Mouse (Mus musculus): Measurements from ENCODE around the gene Ccdc157. TPM values are rescaled to one million over a fixed set of nuclear protein-coding genes. Genes with fewer than 3 reads are reported as not detected.
A peak's percentile ranks its signal among the peaks of the same experiment; 100 is the strongest.
"Not testable (repeated sequence)": the region's sequence is repeated elsewhere in the genome, so short reads cannot be mapped to it uniquely, and the experiment has no call there.

The Ccdc157 gene
- 1 to 10 TPM; 3.5 to 5.2 TPM for total RNA-seq (2021)
- long read RNA-seq, experiment 1, result 0 reads
- long read RNA-seq, experiment 2, partial matches to known transcripts, result 0 of 1 reads
- long read RNA-seq, experiment 2, other reads (novel, unspliced or antisense), result 1 of 1 reads

DNA sequence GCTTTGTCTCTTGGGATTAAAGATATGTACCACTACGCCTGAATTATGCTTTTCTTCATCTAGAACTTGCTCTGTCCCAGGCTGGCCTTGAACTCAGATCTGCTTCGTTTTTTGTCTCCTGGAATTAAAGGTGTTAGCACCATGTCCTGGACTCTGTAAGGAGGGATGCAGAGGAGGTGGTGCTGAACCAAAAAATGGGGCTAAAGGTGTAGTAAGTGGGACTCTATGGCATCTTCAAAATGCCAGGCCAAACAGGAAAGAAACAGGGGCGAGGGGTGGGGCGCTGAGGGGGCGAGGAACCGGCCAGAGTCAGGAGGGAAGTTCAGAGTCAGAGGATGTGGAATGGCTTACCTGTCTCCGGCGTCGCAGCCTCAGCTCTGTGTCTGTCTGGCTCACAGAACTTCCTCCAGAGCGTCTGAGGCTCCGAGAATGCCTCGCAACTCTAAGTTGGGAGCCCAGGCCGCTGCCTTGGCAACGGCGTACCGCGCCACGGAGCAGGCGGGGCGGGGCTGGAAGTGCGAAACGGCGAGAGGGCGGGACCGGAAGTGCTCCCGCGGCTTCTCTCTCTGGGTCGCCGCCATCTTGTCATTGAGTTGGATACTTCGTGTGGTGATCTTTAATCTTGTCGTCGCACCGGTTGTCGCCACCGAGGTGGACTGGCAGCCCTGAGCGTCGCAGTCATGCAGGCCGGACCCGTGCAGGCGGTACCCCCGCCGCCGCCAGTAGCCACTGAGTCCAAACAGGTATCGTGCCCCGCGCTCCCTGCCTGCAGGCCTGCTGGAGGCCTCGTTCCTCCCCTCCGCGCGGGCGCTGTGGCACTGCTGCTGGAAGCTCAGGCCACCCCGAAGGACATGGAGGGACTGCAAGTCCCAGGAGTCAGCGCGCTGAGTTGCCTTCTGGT is at the start of gene Ccdc157, which contains the start of gene Sf3a1:
Ccdc157 (minus strand) TSS at position 486 of the 901 bp plus-strand sequence.
Sf3a1 (plus strand) TSS at position 543 of the 901 bp plus-strand sequence.
- peak; percentile 96 for DNase-seq

GRCm38 (mm10) chr11:4209556-4209955 is 49.5 kb upstream of the Ccdc157 start:
- no peak for DNase-seq

GRCm38 (mm10) chr11:4207655-4208054 is 47.6 kb upstream of the Ccdc157 start:
- DNase-seq, result no peak

DNA sequence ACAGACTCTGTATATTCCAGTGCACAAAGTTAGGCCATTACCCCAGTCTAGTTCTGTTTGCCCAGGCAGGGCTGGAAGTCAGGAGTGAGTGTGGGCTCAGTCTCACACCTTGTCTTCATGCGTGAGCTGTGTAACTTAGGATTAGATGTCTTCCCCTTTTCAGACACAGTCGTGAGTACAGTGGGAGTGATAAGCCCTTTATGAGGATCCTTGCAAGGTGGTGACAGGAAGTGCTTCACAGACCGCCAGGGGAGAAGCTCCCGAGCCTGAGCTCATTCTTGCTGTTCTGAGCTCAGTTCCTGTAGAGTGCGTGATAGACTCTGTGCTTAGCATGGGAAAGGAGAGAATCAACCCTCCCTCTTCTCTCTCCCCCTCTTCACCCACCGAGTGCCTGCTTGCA is 46.5 kb upstream of the Ccdc157 start:
- no peak for DNase-seq

GRCm38 (mm10) chr11:4205951-4206350 is 45.9 kb upstream of the Ccdc157 start:
- DNase-seq, result no peak

DNA sequence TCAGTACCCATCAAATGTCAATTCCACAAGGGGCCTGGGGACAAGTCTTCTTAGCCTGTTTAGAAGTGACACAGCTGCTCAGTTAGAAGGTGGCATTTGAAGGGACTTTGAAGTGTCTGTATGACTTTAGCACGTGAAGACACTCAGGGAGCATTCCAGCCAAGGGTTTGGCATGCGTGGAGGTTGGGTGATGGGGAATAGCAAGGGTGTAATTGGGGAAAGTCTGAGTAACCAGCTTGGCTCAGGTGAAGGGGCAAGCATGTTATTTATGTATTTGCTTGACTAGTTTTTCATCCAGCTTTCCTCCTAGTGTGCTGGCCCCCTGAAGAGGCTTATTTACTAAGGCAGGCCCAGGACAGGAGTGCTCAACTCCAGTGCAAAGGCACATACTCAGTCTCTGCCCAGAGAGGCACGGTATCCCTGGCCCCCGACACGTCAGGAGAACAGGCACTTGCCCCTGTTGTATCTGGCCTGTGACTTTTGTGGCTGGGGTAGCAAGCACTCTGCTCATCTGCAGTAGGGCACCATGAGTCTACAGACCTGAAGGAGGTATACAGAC is 45.1 kb upstream of the Ccdc157 start:
- no peak for DNase-seq

DNA sequence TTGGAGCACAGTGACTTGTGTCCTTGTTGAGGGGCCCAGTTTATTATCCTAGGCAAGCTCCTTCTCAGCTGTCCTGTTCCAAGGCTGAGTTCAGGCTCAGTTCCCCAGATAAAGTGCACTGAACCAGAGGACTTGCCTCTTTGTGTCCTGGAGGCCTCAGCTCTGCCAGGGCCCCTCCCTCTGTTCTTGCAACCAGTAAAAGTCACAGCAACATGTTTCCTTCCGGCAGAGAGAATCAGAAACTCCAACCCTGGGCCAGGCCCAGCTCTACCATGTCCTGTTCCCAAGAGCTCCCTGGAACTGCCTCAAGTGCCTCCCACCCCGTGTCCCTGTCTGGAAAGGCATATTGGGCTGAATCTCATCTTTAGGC is 43.6 kb upstream of the Ccdc157 start:
- DNase-seq, result peak; percentile 87 to 95

DNA sequence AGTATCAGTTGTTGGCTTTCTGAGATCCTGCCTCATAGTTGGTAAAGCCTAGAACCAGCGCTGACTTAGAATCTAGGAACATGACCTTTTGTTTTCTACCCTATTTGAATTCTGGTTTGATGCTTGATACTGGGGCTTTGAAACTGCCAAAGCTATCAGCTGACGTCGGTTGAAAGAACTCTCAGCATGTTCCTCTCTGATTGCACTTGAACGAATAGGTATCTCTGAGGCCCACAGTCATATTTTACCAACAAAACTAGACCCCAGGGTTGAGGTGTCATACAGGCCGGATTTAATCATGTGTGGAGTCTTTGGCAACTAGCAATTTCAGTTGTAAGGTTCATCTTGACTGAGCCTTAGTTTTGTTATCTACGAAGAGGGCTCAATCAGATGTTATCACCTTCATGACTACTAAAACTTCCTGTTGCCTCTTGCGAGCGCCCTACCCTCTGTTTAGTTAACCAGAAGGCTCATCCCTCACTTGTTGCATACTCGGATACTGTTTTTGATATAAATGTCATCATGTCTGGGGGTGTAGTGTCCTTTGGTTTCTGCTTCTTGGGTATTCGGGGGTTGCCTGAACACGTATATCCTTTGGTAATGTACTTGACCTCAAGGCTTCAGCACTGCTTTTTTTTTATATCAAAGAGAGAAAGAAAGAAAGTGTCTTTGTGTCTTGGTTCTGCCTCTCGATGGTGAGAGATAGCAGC is 43.1 kb upstream of the Ccdc157 start:
- no peak for DNase-seq

GRCm38 (mm10) chr11:4201981-4202700 is 42.0 kb upstream of the Ccdc157 start:
- DNase-seq, result peak in 1 of 2 experiments; percentile 22

DNA sequence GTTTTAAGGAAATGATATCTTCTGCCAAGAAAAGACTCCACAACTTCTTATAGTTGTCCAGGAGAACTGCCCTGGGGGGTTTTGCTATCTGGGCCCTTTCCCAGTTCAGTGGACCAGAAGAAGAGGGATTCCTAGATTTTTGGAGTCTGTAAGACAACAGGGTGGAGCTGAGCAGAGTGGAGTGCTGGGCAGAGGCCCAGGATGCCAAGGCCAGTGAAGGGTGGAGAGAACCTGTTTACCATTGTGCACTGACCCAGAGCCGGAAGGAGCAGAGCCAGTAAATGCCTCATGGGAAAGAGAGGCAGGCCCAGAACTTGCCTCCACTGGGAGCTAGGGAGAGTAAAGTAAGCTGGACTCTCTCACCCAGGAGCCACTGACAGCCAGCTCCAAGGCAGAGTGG is 37.6 kb upstream of the Ccdc157 start:
- DNase-seq, result peak in 1 of 2 experiments; percentile 57

DNA sequence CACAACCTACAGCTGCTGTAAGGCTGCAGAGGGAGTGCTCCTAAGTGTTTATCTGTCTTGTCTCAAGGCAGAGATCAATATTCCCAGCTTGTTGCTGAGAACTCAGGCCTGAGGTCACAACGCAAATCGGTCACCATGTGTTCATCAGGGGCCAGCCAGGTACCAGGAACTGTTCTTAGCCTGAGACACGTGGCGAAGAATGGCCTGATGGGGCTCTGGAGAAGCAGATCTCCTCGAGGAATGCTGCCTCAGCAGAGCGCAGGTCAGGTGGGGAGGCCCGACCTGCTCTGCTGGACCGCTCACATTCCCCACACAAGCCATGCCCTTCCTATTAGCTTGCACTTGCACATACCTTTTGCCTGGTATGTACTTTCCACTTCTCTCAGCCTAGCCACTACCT is 36.5 kb upstream of the Ccdc157 start:
- DNase-seq, result no peak

DNA sequence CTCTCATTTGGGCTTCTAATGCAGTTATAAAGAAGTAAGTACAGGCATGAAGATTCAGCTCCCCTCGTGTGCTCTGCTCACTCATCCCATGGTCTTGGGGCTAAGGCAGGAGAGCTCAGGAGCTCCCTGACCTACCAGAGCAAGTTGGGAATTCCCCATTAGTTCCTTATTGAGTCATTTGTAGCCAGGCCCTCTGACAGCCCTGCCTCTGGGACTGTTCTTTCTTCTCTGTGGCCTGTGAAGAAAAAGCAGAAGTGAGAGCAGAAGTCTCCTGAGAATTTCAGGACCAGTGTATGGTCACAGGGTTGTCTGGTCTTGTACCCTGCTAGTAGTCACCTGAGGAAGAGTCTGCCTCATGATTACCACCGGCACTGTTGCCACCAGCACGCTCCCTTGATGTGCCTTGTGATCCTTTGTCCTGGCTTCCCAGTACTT is 35.5 kb upstream of the Ccdc157 start:
- DNase-seq, result peak in 1 of 2 experiments; percentile 66

- DNase-seq, result no peak
Measured at GRCm38 (mm10) chr11:4193420-4193819, 33.3 kb upstream of the Ccdc157 start.

DNA sequence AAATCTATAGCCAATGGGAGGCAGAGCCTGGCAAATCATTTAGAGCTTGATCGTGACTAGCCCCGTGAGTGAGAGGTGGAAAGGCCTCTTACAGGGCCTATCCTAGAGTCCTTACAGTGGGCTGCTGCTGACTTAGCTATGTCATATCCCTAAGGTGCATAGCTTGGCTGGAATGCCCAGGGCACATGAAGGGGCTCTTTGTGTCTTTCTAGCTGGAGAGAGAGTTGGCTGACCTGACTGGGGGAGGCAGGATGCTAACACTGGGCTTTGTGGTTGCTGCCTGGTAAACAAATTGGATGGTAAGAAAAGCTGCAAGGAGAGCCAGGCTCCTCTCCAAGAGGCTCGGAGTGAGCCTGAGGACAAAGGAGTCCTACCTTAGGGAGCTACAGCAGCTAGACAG is 32.7 kb upstream of the Ccdc157 start:
- no peak for DNase-seq

GRCm38 (mm10) chr11:4190677-4191076 is 30.6 kb upstream of the Ccdc157 start:
- peak; percentile 55 to 81 for DNase-seq

- DNase-seq, result peak; percentile 12 to 57
Measured at GRCm38 (mm10) chr11:4189182-4189581, 29.1 kb upstream of the Ccdc157 start.

- DNase-seq, result peak in 1 of 2 experiments; percentile 44
Measured at GRCm38 (mm10) chr11:4187318-4187700, 27.2 kb upstream of the Ccdc157 start.

GRCm38 (mm10) chr11:4186486-4187317 is 26.6 kb upstream of the Ccdc157 start, which contains the start of gene Tbc1d10a:
Gene Tbc1d10a (plus strand): TSS chr11:4186789.
- peak; percentile 97 to 99 for DNase-seq

DNA sequence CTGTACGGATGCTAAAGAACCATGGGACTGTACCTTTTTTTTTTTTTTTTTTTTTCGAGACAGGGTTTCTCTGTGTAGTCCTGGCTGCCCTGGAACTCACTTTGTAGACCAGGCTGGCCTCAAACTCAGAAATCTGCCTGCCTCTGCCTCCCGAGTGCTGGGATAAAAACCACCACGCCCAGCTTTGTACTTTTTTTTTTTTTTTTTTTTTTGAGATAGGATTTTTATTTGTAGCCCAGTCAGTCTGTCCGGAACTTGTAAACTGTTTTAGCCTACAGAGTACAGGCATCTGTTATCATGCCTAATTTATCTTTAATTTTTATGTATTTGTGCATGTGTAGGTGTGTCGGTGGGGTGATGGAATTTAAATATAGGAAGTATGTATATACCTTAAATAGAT is 25.4 kb upstream of the Ccdc157 start:
- not testable (repeated sequence) for DNase-seq

- no peak for DNase-seq
Measured at GRCm38 (mm10) chr11:4184251-4184952, 24.3 kb upstream of the Ccdc157 start.

Measured in heart, adult 18-20 months (tissue).